Mouse (Mus musculus) retina, adult 2 months (tissue): ENCODE data around the gene Adat1.

ENCODE experiments used
- DNase-seq: peaks from one replicate; pipeline ENCODE4 v3.0.0-alpha.2; 2012; ENCODE audit warnings: low read depth, low spot score

Adat1 gene

GRCm38 (mm10) chr8:111992013-111992702 lies at the start of gene Adat1:
Gene Adat1, minus strand, starts transcription at chr8:111992302.
- DNase-seq: peak; percentile 84

- no peak for DNase-seq
These were observed 45.4 kb upstream of the Adat1 start for GRCm38 (mm10) chr8:112037521-112037920.

- DNase-seq: peak; percentile 39
These were observed 42.5 kb upstream of the Adat1 start for GRCm38 (mm10) chr8:112034603-112035002.

GRCm38 (mm10) chr8:112033071-112033470 lies 41.0 kb upstream of the Adat1 start:
- no peak for DNase-seq

GRCm38 (mm10) chr8:112030663-112031062 lies 38.6 kb upstream of the Adat1 start:
- DNase-seq: no peak

GRCm38 (mm10) chr8:112029455-112029854 lies 37.4 kb upstream of the Adat1 start:
- DNase-seq: no peak

- no peak for DNase-seq
These were observed 22.8 kb upstream of the Adat1 start, which contains the start of gene Gm6793 for GRCm38 (mm10) chr8:112014936-112015335. Gene Gm6793, minus strand, starts transcription at chr8:112015036.

- DNase-seq: no peak
These were observed 19.7 kb upstream of the Adat1 start for GRCm38 (mm10) chr8:112011816-112012242.

GRCm38 (mm10) chr8:112010997-112011815 lies 19.1 kb upstream of the Adat1 start, which contains the start of the genes Kars and Terf2ip:
Gene Kars, minus strand, starts transcription at chr8:112011323.
Gene Terf2ip, plus strand, starts transcription at chr8:112011398.
- peak; percentile 84 for DNase-seq

GRCm38 (mm10) chr8:112009558-112009957 lies 17.5 kb upstream of the Adat1 start:
- DNase-seq: no peak

- DNase-seq: no peak
These were observed 15.6 kb upstream of the Adat1 start for GRCm38 (mm10) chr8:112007669-112008068.

GRCm38 (mm10) chr8:112005601-112006000 lies 13.5 kb upstream of the Adat1 start:
- DNase-seq: no peak

GRCm38 (mm10) chr8:112004754-112005153 lies 12.7 kb upstream of the Adat1 start:
- DNase-seq: no peak

GRCm38 (mm10) chr8:111992703-111993039 lies 569 bp upstream of the Adat1 start:
- DNase-seq: no peak

GRCm38 (mm10) chr8:111991278-111991677 lies 824 bp downstream of the Adat1 start:
- no peak for DNase-seq

- peak; percentile 51 for DNase-seq
These were observed 2.2 kb downstream of the Adat1 start for GRCm38 (mm10) chr8:111989911-111990310.

- DNase-seq: no peak
These were observed 7.6 kb downstream of the Adat1 start for GRCm38 (mm10) chr8:111984511-111984910.

GRCm38 (mm10) chr8:111982116-111982515 lies 10.0 kb downstream of the Adat1 start:
- no peak for DNase-seq

- no peak for DNase-seq
These were observed 14.0 kb downstream of the Adat1 start for GRCm38 (mm10) chr8:111978147-111978546.

GRCm38 (mm10) chr8:111976326-111976725 lies 15.8 kb downstream of the Adat1 start:
- no peak for DNase-seq

- DNase-seq: no peak
These were observed 16.4 kb downstream of the Adat1 start for GRCm38 (mm10) chr8:111975706-111976105.

- no peak for DNase-seq
These were observed 18.0 kb downstream of the Adat1 start for GRCm38 (mm10) chr8:111974138-111974537.

- no peak for DNase-seq
These were observed 23.1 kb downstream of the Adat1 start for GRCm38 (mm10) chr8:111968991-111969390.
